Mouse (Mus musculus): ENCODE measurements around the gene Shisa8.

Gene Shisa8

GRCm38 (mm10) chr15:82206365-82207104, 6.1 kb downstream of the Shisa8 start:
- DNase-seq (ENCODE audit: low read depth in 2 of 2, low spot score in 2 of 2): no peak

- DNase-seq (ENCODE audit: low read depth in 2 of 2, low spot score in 2 of 2): no peak
These were observed 7.8 kb downstream of the Shisa8 start for GRCm38 (mm10) chr15:82204680-82205371.

GRCm38 (mm10) chr15:82203611-82204351, 8.8 kb downstream of the Shisa8 start:
- DNase-seq (ENCODE audit: low read depth in 2 of 2, low spot score in 2 of 2): no peak

GRCm38 (mm10) chr15:82203090-82203489, 9.5 kb downstream of the Shisa8 start:
- DNase-seq (ENCODE audit: low read depth in 2 of 2, low spot score in 2 of 2): no peak

GRCm38 (mm10) chr15:82202086-82202485, 10.5 kb downstream of the Shisa8 start:
- no peak for DNase-seq (ENCODE audit: low read depth in 2 of 2, low spot score in 2 of 2)

- no peak for DNase-seq (ENCODE audit: low read depth in 2 of 2, low spot score in 2 of 2)
These were observed 13.1 kb downstream of the Shisa8 start for GRCm38 (mm10) chr15:82199546-82199945.

GRCm38 (mm10) chr15:82198342-82198741, 14.3 kb downstream of the Shisa8 start:
- DNase-seq (ENCODE audit: low read depth in 2 of 2, low spot score in 2 of 2): no peak

- DNase-seq (ENCODE audit: low read depth in 2 of 2, low spot score in 2 of 2): no peak
These were observed 14.7 kb downstream of the Shisa8 start for GRCm38 (mm10) chr15:82197937-82198336.

GRCm38 (mm10) chr15:82197246-82197750, 15.3 kb downstream of the Shisa8 start:
- DNase-seq (ENCODE audit: low read depth in 2 of 2, low spot score in 2 of 2): no peak

- no peak for DNase-seq (ENCODE audit: low read depth in 2 of 2, low spot score in 2 of 2)
These were observed 16.3 kb downstream of the Shisa8 start for GRCm38 (mm10) chr15:82196300-82196699.

GRCm38 (mm10) chr15:82192617-82193016, 20.0 kb downstream of the Shisa8 start:
- DNase-seq (ENCODE audit: low read depth in 2 of 2, low spot score in 2 of 2): no peak

- peak; percentile 42 to 68 for DNase-seq (ENCODE audit: low read depth in 2 of 2, low spot score in 2 of 2)
These were observed 24.0 kb downstream of the Shisa8 start for GRCm38 (mm10) chr15:82188481-82189240.

- no peak for DNase-seq (ENCODE audit: low read depth in 2 of 2, low spot score in 2 of 2)
These were observed 24.7 kb downstream of the Shisa8 start for GRCm38 (mm10) chr15:82187924-82188323.

GRCm38 (mm10) chr15:82187401-82187800, 25.2 kb downstream of the Shisa8 start:
- no peak for DNase-seq (ENCODE audit: low read depth in 2 of 2, low spot score in 2 of 2)

GRCm38 (mm10) chr15:82186931-82187330, 25.7 kb downstream of the Shisa8 start:
- DNase-seq (ENCODE audit: low read depth in 2 of 2, low spot score in 2 of 2): peak; percentile 57 to 69

GRCm38 (mm10) chr15:82186131-82186530, 26.5 kb downstream of the Shisa8 start:
- DNase-seq (ENCODE audit: low read depth in 2 of 2, low spot score in 2 of 2): no peak

- DNase-seq (ENCODE audit: low read depth in 2 of 2, low spot score in 2 of 2): no peak
These were observed 27.4 kb downstream of the Shisa8 start for GRCm38 (mm10) chr15:82185062-82185783.

GRCm38 (mm10) chr15:82184656-82185055, 28.0 kb downstream of the Shisa8 start:
- DNase-seq (ENCODE audit: low read depth in 2 of 2, low spot score in 2 of 2): no peak

- no peak for DNase-seq (ENCODE audit: low read depth in 2 of 2, low spot score in 2 of 2)
These were observed 28.4 kb downstream of the Shisa8 start for GRCm38 (mm10) chr15:82184183-82184582.

- DNase-seq (ENCODE audit: low read depth in 2 of 2, low spot score in 2 of 2): no peak
These were observed 29.0 kb downstream of the Shisa8 start for GRCm38 (mm10) chr15:82183596-82183995.

All from CD8-positive naive resting alpha-beta T cell, adult 2 months (primary cell).